11 mouse cellular contexts compared by ENCODE assay signal in genomic region chr2:167629665-167630209, GRCm38 (mm10). TPM values are rescaled to one million over a fixed set of nuclear protein-coding genes. Genes with fewer than 3 reads are reported as not detected.
A peak's percentile ranks its signal among the peaks of the same experiment; 100 is the strongest.
DNase-seq lines count a peak whose midpoint lies in the region; ATAC-seq and TF ChIP-seq lines count a peak whose summit lies in the region.
"Had no signal": no experiment of that assay in that cellular context is flagged by ENCODE, and none has a peak within 500 bp of the region (broad histone marks: within the 10 kb centered on the region; RNA-seq: fewer than 3 reads in every experiment).

No protein-coding gene starts in this region.

- no peak for TF ChIP-seq EP300 in liver, postnatal 0 days (IDR thresholded peaks at IDR 0.05; ENCODE audit: low read depth)

- peak overlapping the region; percentile 76 for H3K4me2 ChIP-seq in heart, embryonic 11.5 days
- peak overlapping the region; percentile 93 for H3K4me2 ChIP-seq in hindbrain, embryonic 13.5 days
- H3K4me2 ChIP-seq in liver, postnatal 0 days (ENCODE audit: low read depth, low read length) = peak overlapping the region; percentile 75

- intact Hi-C loops in heart, postnatal 25 days (cut with DNase I) = no loop called here

- peak overlapping the region; percentile 97 for H3K9ac ChIP-seq in heart, embryonic 11.5 days (ENCODE audit: low read depth, low read length)
- H3K9ac ChIP-seq in hindbrain, embryonic 13.5 days = peak overlapping the region; percentile 90
- H3K9ac ChIP-seq in liver, postnatal 0 days (replicated peaks) = peak overlapping the region; percentile 97

- H3K4me3 ChIP-seq in heart, embryonic 11.5 days (ENCODE audit: low read depth, low read length) = peak overlapping the region; percentile 95
- peak overlapping the region; percentile 88; the same call in 1 of the 2 replicates for H3K4me3 ChIP-seq in G1E (ENCODE audit: low read depth, low read length)
- peak overlapping the region; percentile 87 for H3K4me3 ChIP-seq in hindbrain, embryonic 13.5 days
- H3K4me3 ChIP-seq in liver, postnatal 0 days (ENCODE audit: low read depth, low read length) = peak overlapping the region; percentile 91

- H3K4me1 ChIP-seq in heart, embryonic 11.5 days (ENCODE audit: control insufficient read depth, insufficient read depth, low read length) = peaks cover 62% of the 10 kb centered on the region
- H3K4me1 ChIP-seq in G1E (ENCODE audit: insufficient read depth, low read depth, low read length) = peaks cover 76% of the 10 kb centered on the region
- peaks cover 79% of the 10 kb centered on the region for H3K4me1 ChIP-seq in hindbrain, embryonic 13.5 days (replicated peaks)
- peaks cover 76% of the 10 kb centered on the region for H3K4me1 ChIP-seq in liver, postnatal 0 days (ENCODE audit: insufficient read depth)

- H3K36me3 ChIP-seq in heart, embryonic 11.5 days (ENCODE audit: control insufficient read depth, insufficient read depth, low read length) = no peaks in the 10 kb centered on the region
- H3K36me3 ChIP-seq in G1E (replicated peaks) = peaks cover 57% of the 10 kb centered on the region
- H3K36me3 ChIP-seq in hindbrain, embryonic 13.5 days = peaks cover 16% of the 10 kb centered on the region
- H3K36me3 ChIP-seq in liver, postnatal 0 days (replicated peaks; ENCODE audit: insufficient read depth, low read length) = peaks cover 27% of the 10 kb centered on the region

- no peak for ATAC-seq in heart, embryonic 11.5 days (replicated peaks; ENCODE audit: insufficient number of reproducible peaks, low FRiP score, low TSS enrichment)
- no peak for ATAC-seq in G1E (ENCODE audit: extremely low read depth, insufficient number of reproducible peaks, low FRiP score, poor library complexity, severe bottlenecking)
- no peak for ATAC-seq in hindbrain, embryonic 13.5 days (ENCODE audit: low FRiP score)
- ATAC-seq in liver, postnatal 0 days = no peak

- no peak for DNase-seq in heart, postnatal 25 days (ENCODE audit: low spot score)
- DNase-seq in G1E (ENCODE audit: low spot score) = no peak
- DNase-seq in liver, postnatal 0 days = no peak
- DNase-seq in frontal cortex, postnatal 14 days (ENCODE audit: low spot score in 2 of 2) = no peak
- DNase-seq in spleen, postnatal 36 days (ENCODE audit: low spot score in 2 of 2) = no peak
- DNase-seq in frontal cortex, postnatal 36 days (ENCODE audit: low spot score in 2 of 2) = no peak
- DNase-seq: heart, postnatal 14 days; lung, adult 2 months; right cerebral cortex, postnatal 14 days had no signal

- WGBS in heart, embryonic 11.5 days (ENCODE audit: insufficient replicate concordance) = 61% methylated on average over 11 of the region's 11 CpGs
- WGBS in hindbrain, embryonic 13.5 days = 74% methylated on average over 11 of the region's 11 CpGs
- 63% methylated on average over 11 of the region's 11 CpGs for WGBS in liver, postnatal 0 days (ENCODE audit: insufficient replicate concordance)

- H3K9me3 ChIP-seq in heart, embryonic 11.5 days (replicated peaks; ENCODE audit: control insufficient read depth, low read length) = no peaks in the 10 kb centered on the region
- H3K9me3 ChIP-seq in G1E (replicated peaks) = no peaks in the 10 kb centered on the region
- no peaks in the 10 kb centered on the region for H3K9me3 ChIP-seq in hindbrain, embryonic 13.5 days
- no peaks in the 10 kb centered on the region for H3K9me3 ChIP-seq in liver, postnatal 0 days (ENCODE audit: low read length)

- no peaks in the 10 kb centered on the region for H3K27me3 ChIP-seq in heart, embryonic 11.5 days (ENCODE audit: control insufficient read depth, insufficient read depth, low read length)
- H3K27me3 ChIP-seq in G1E (ENCODE audit: insufficient read depth, low read length) = no peaks in the 10 kb centered on the region
- no peaks in the 10 kb centered on the region for H3K27me3 ChIP-seq in hindbrain, embryonic 13.5 days
- no peaks in the 10 kb centered on the region for H3K27me3 ChIP-seq in liver, postnatal 0 days (ENCODE audit: insufficient read depth, low read length)

- peak overlapping the region; percentile 80 for H3K27ac ChIP-seq in heart, embryonic 11.5 days (ENCODE audit: low read depth, low read length)
- peak overlapping the region; percentile 4; the same call in 1 of the 2 replicates for H3K27ac ChIP-seq in hindbrain, embryonic 13.5 days
- H3K27ac ChIP-seq in liver, postnatal 0 days (ENCODE audit: low read depth) = peak overlapping the region; percentile 97

- TF ChIP-seq CTCF in G1E (IDR thresholded peaks at IDR 0.05; ENCODE audit: low read depth, low read length) = no peak
- TF ChIP-seq CTCF in liver, postnatal 0 days (IDR thresholded peaks at IDR 0.05; ENCODE audit: low read depth) = no peak

RNA-seq across cellular contexts. Expression of gene Ube2v1, which starts 2.2 kb away (rescaled TPM):
- 195 and 211 TPM in 2 replicates for polyA plus RNA-seq in heart, embryonic 11.5 days (2014; fragmentation: Nextera tagmentation; extraction: Ambion mirVana)
- 100 to 1,000 TPM in 1 of 2 experiments, 10 to 100 TPM in 1; 99.3 to 105 TPM for total RNA-seq in heart, postnatal 25 days (2021)
- total RNA-seq in G1E (2014; fragmentation: Nextera tagmentation) (149 and 162 TPM in 2 replicates), G1E (2017) (81.3 and 83.9 TPM in 2 replicates)
- polyA plus RNA-seq in G1E (2012) = 197 and 203 TPM in 2 replicates
- polyA plus RNA-seq in hindbrain, embryonic 13.5 days (2015; fragmentation: Nextera tagmentation; extraction: Ambion mirVana) = 310 and 311 TPM in 2 replicates
- polyA plus RNA-seq in liver, postnatal 0 days (2015; fragmentation: Nextera tagmentation; extraction: Ambion mirVana) = 122 TPM in 2 replicates

RNA-seq across cellular contexts. Expression of gene Gm20431, which starts 31.6 kb away (rescaled TPM):
- polyA plus RNA-seq in heart, embryonic 11.5 days (2014; fragmentation: Nextera tagmentation; extraction: Ambion mirVana) = 1.9 and 5.2 TPM in 2 replicates
- total RNA-seq in heart, postnatal 25 days (2021) = 10 to 100 TPM; 18.0 to 18.4 TPM
- total RNA-seq in G1E (2014; fragmentation: Nextera tagmentation) (6.2 and 8.1 TPM in 2 replicates), G1E (2017) (0.11 TPM in 1 of 2 replicates, not detected in the other)
- not detected in 2 replicates for polyA plus RNA-seq in G1E (2012)
- polyA plus RNA-seq in hindbrain, embryonic 13.5 days (2015; fragmentation: Nextera tagmentation; extraction: Ambion mirVana) = 10.0 and 11.0 TPM in 2 replicates
- 1.7 and 2.4 TPM in 2 replicates for polyA plus RNA-seq in liver, postnatal 0 days (2015; fragmentation: Nextera tagmentation; extraction: Ambion mirVana)

RNA-seq across cellular contexts. Expression of gene Cebpb, which starts 59.0 kb away (rescaled TPM):
- 8.0 and 8.2 TPM in 2 replicates for polyA plus RNA-seq in heart, embryonic 11.5 days (2014; fragmentation: Nextera tagmentation; extraction: Ambion mirVana)
- total RNA-seq in heart, postnatal 25 days (2021) = 10 to 100 TPM; 58.0 to 84.2 TPM
- total RNA-seq in G1E (2014; fragmentation: Nextera tagmentation) (10.5 and 12.5 TPM in 2 replicates), G1E (2017) (12.9 and 33.6 TPM in 2 replicates)
- 61.6 and 87.9 TPM in 2 replicates for polyA plus RNA-seq in G1E (2012)
- 0.60 and 0.88 TPM in 2 replicates for polyA plus RNA-seq in hindbrain, embryonic 13.5 days (2015; fragmentation: Nextera tagmentation; extraction: Ambion mirVana)
- 27.5 and 43.6 TPM in 2 replicates for polyA plus RNA-seq in liver, postnatal 0 days (2015; fragmentation: Nextera tagmentation; extraction: Ambion mirVana)

RNA-seq across cellular contexts. Expression of gene Tmem189, which starts 59.9 kb away (rescaled TPM):
- polyA plus RNA-seq in heart, embryonic 11.5 days (2014; fragmentation: Nextera tagmentation; extraction: Ambion mirVana) = 38.2 and 38.7 TPM in 2 replicates
- 10 to 100 TPM; 27.2 TPM for total RNA-seq in heart, postnatal 25 days (2021)
- total RNA-seq in G1E (2014; fragmentation: Nextera tagmentation) = 14.1 and 20.1 TPM in 2 replicates
- total RNA-seq in G1E (2017) = 17.5 and 18.3 TPM in 2 replicates
- polyA plus RNA-seq in G1E (2012) = 36.9 and 38.8 TPM in 2 replicates
- polyA plus RNA-seq in hindbrain, embryonic 13.5 days (2015; fragmentation: Nextera tagmentation; extraction: Ambion mirVana) = 30.8 and 33.5 TPM in 2 replicates
- polyA plus RNA-seq in liver, postnatal 0 days (2015; fragmentation: Nextera tagmentation; extraction: Ambion mirVana) = 9.8 and 10.1 TPM in 2 replicates

Comparison
In these comparisons a context has a peak if more than half of its experiments do, and no peak if none do; other contexts are left out.
1. H3K27ac ChIP-seq: peak in every context shown above with its lines; median percentile 97 in liver, postnatal 0 days; 80 in heart, embryonic 11.5 days; 4 in hindbrain, embryonic 13.5 days.